Mouse (Mus musculus) right cerebral cortex, adult 2 months (tissue): ENCODE measurements around the gene Sepsecs.

Source experiments
- DNase-seq, 2 experiments: peaks; one replicate each; pipeline ENCODE4 v3.0.0; 2021 to 2022; ENCODE audit warnings: low spot score in 2 of 2

Sepsecs gene

GRCm38 (mm10) chr5:52610306-52610705, 59.2 kb downstream of the Sepsecs start:
- no peak for DNase-seq

GRCm38 (mm10) chr5:52609672-52610071, 59.8 kb downstream of the Sepsecs start:
- no peak for DNase-seq

GRCm38 (mm10) chr5:52604582-52605041, 64.9 kb downstream of the Sepsecs start:
- DNase-seq, result no peak

- DNase-seq, result no peak
These were observed 78.9 kb downstream of the Sepsecs start for GRCm38 (mm10) chr5:52590612-52591011.
